Mouse (Mus musculus): Measurements from ENCODE around the gene Dcbld1.

Dcbld1 gene

GRCm38 (mm10) chr10:52233301-52233968 lies at the start of gene Dcbld1:
TSS of gene Dcbld1 (plus strand) at chr10:52233619.
- in situ Hi-C loops (cut with MboI, MseI) = loop anchor here (10.0 to 25.0 kb wide), 2 partner anchors 1291 to 1729 kb away; no protein-coding TSS in a partner anchor

- in situ Hi-C loops (cut with MboI, MseI) = loop anchor here (10.0 kb wide), 1 partner anchor 791 kb away; no protein-coding TSS in a partner anchor
These were observed 47.5 kb upstream of the Dcbld1 start for GRCm38 (mm10) chr10:52185900-52186299.

- in situ Hi-C loops (cut with MboI, MseI) = no loop called here
These were observed 38.2 kb upstream of the Dcbld1 start, which contains the start of gene Ros1 for GRCm38 (mm10) chr10:52194957-52195852. TSS of gene Ros1 (minus strand) at chr10:52195244.

- in situ Hi-C loops (cut with MboI, MseI) = no loop called here
These were observed 29.4 kb upstream of the Dcbld1 start for GRCm38 (mm10) chr10:52204006-52204405.

GRCm38 (mm10) chr10:52215267-52215818 lies 18.1 kb upstream of the Dcbld1 start:
- in situ Hi-C loops (cut with MboI, MseI) = loop anchor here (5.0 kb wide), 1 partner anchor 182 kb away; no protein-coding TSS in a partner anchor

- in situ Hi-C loops (cut with MboI, MseI) = loop anchor here (5.0 kb wide), 1 partner anchor 180 kb away; no protein-coding TSS in a partner anchor
These were observed 16.4 kb upstream of the Dcbld1 start for GRCm38 (mm10) chr10:52216797-52217563.

GRCm38 (mm10) chr10:52217564-52217934 lies 15.9 kb upstream of the Dcbld1 start:
- in situ Hi-C loops (cut with MboI, MseI) = loop anchor here (5.0 kb wide), 1 partner anchor 180 kb away; no protein-coding TSS in a partner anchor

- in situ Hi-C loops (cut with MboI, MseI) = loop anchor here (5.0 kb wide), 1 partner anchor 178 kb away; no protein-coding TSS in a partner anchor
These were observed 13.8 kb upstream of the Dcbld1 start for GRCm38 (mm10) chr10:52219600-52219999.

- in situ Hi-C loops (cut with MboI, MseI) = loop anchor here (10.0 to 25.0 kb wide), 2 partner anchors 1292 to 1730 kb away; no protein-coding TSS in a partner anchor
These were observed 933 bp upstream of the Dcbld1 start for GRCm38 (mm10) chr10:52232196-52233176.

GRCm38 (mm10) chr10:52233969-52234653 lies 692 bp downstream of the Dcbld1 start:
- in situ Hi-C loops (cut with MboI, MseI) = loop anchor here (10.0 to 25.0 kb wide), 2 partner anchors 1291 to 1728 kb away; no protein-coding TSS in a partner anchor

- in situ Hi-C loops (cut with MboI, MseI) = loop anchor here (10.0 to 25.0 kb wide), 2 partner anchors 1290 to 1728 kb away; no protein-coding TSS in a partner anchor
These were observed 1.2 kb downstream of the Dcbld1 start for GRCm38 (mm10) chr10:52234654-52234981.

- in situ Hi-C loops (cut with MboI, MseI) = loop anchor here (10.0 to 25.0 kb wide), 2 partner anchors 1289 to 1727 kb away; no protein-coding TSS in a partner anchor
These were observed 2.0 kb downstream of the Dcbld1 start for GRCm38 (mm10) chr10:52235461-52235860.

- in situ Hi-C loops (cut with MboI, MseI) = loop anchor here (25.0 kb wide), 1 partner anchor 1720 kb away; no protein-coding TSS in a partner anchor
These were observed 8.6 kb downstream of the Dcbld1 start for GRCm38 (mm10) chr10:52242015-52242414.

GRCm38 (mm10) chr10:52242680-52243323 lies 9.4 kb downstream of the Dcbld1 start:
- in situ Hi-C loops (cut with MboI, MseI) = loop anchor here (25.0 kb wide), 1 partner anchor 1719 kb away; no protein-coding TSS in a partner anchor

GRCm38 (mm10) chr10:52246207-52246606 lies 12.8 kb downstream of the Dcbld1 start:
- in situ Hi-C loops (cut with MboI, MseI) = loop anchor here (25.0 kb wide), 1 partner anchor 1716 kb away; no protein-coding TSS in a partner anchor

GRCm38 (mm10) chr10:52252240-52252639 lies 18.8 kb downstream of the Dcbld1 start:
- in situ Hi-C loops (cut with MboI, MseI) = no loop called here

GRCm38 (mm10) chr10:52253426-52253825 lies 20.0 kb downstream of the Dcbld1 start:
- in situ Hi-C loops (cut with MboI, MseI) = no loop called here

- in situ Hi-C loops (cut with MboI, MseI) = no loop called here
These were observed 24.3 kb downstream of the Dcbld1 start for GRCm38 (mm10) chr10:52257768-52258167.

Measured in T-helper 1 cell (primary cell).